Mouse (Mus musculus): ENCODE data around the gene Nsf.

DNA sequence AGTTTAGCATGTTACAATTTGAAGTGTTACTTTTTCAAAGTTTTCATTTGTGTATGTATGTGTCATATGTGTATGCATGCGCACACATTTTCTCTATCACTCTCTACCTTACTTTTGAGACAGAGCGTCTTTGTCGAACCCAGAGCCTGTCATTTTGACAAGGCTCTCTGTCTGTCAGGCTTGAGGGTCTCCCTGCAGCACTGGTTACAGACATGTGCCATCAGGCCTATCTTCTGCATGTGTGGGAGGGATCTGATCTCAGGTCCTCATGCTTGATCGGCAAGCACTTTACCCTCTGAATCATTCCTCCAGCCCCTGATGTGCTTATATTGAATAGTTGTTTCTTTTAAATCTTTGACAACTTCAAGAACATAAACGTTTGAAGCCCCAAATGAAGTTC lies 15.4 kb upstream of the Nsf start:
- TF ChIP-seq CTCF (IDR thresholded peaks at IDR 0.05; ENCODE audit: borderline replicate concordance, extremely low read depth, insufficient read depth, insufficient read length) (no peak), POLR2A (IDR thresholded peaks at IDR 0.05; ENCODE audit: borderline replicate concordance, extremely low read depth, insufficient read depth, insufficient read length, poor library complexity, severe bottlenecking) (no peak)

Measured in brain, embryonic 14.5 days (tissue).